Mouse (Mus musculus) heart, postnatal 0 days (tissue): ENCODE data around the gene Gipc3. TPM values are rescaled to one million over a fixed set of nuclear protein-coding genes. Genes with fewer than 3 reads are reported as not detected.

Experiments used
- ATAC-seq: fragments of 200-750 bp; cut with Nextera tagmentation; 2 replicates; pipeline ENCODE4 v1.8.0; 2017; ENCODE audit warnings: low read depth, moderate number of reproducible peaks, moderate library complexity; ENCODE audit not compliant: insufficient read depth
- DNase-seq: peaks from one replicate; pipeline ENCODE4 v3.0.0-alpha.2; 2016; ENCODE audit warnings: low spot score
- H3K27ac ChIP-seq: fragments of 300-500 bp; sonication (generic); 2 replicates; pipeline ENCODE4 v1.5.1; 2014; ENCODE audit warnings: low read depth, mild to moderate bottlenecking
- H3K27me3 ChIP-seq: fragments of 300-500 bp; sonication (generic); 2 replicates; pipeline ENCODE4 v1.6.1; 2014; ENCODE audit warnings: low read length, mixed read lengths; ENCODE audit not compliant: control insufficient read depth, insufficient read depth
- H3K36me3 ChIP-seq: fragments of 300-500 bp; sonication (generic); replicated peaks from 2 replicates; pipeline ENCODE4 v1.6.1; 2014; ENCODE audit warnings: low read length, mixed read lengths; ENCODE audit not compliant: control insufficient read depth, insufficient read depth
- H3K4me1 ChIP-seq: fragments of 300-500 bp; sonication (generic); 2 replicates; pipeline ENCODE4 v1.6.1; 2014; ENCODE audit warnings: antibody characterized with exemption; ENCODE audit not compliant: control insufficient read depth, insufficient read depth
- H3K4me2 ChIP-seq: fragments of 300-500 bp; sonication (generic); 2 replicates; pipeline ENCODE4 v1.6.1; 2014; ENCODE audit warnings: low read depth, mild to moderate bottlenecking, low read length, moderate library complexity
- H3K4me3 ChIP-seq: fragments of 300-500 bp; sonication (generic); 2 replicates; pipeline ENCODE4 v1.5.1; 2014; ENCODE audit warnings: low read depth, low read length
- H3K9ac ChIP-seq: fragments of 300-500 bp; sonication (generic); replicated peaks from 2 replicates; pipeline ENCODE4 v1.6.1; 2014; ENCODE audit warnings: low read depth, low read length, mixed read lengths
- H3K9me3 ChIP-seq: fragments of 300-500 bp; sonication (generic); replicated peaks from 2 replicates; pipeline ENCODE4 v1.6.1; 2016; ENCODE audit warnings: low read length; ENCODE audit not compliant: control insufficient read depth
- CTCF ChIP-seq: IDR thresholded peaks from 2 replicates; pipeline ENCODE4 v1.5.1; 2016; ENCODE audit warnings: antibody characterized with exemption, control low read depth, low read depth
- EP300 ChIP-seq: IDR thresholded peaks from 2 replicates; pipeline ENCODE4 v1.6.1; 2016; ENCODE audit warnings: antibody characterized with exemption, low read depth
- WGBS: fragments of 180-500 bp; shearing (Covaris S2); extraction: QIAGEN DNeasy Blood & Tissue Kit; methylation state at CpG from one replicate; pipeline ENCODE4 v1.1.7; 2014; 5-methylcytosine and 5-hydroxymethylcytosine counted together
- polyA plus RNA-seq: library from polyadenylated mRNA; unstranded; fragments of >200 nt; fragmentation: Nextera tagmentation; extraction: Ambion mirVana; gene quantifications from 2 replicates; pipeline ENCODE4 v1.2.1, GENCODE M21; 2015
- total RNA-seq: library from RNA; depleted of rRNA; stranded (reverse); fragments of >200 nt; gene quantifications from 2 replicates; pipeline ENCODE4 v1.2.3, GENCODE M21; 2014; ENCODE audit warnings: low replicate concordance

The Gipc3 gene
- total and polyA plus RNA-seq, 2 experiments from 2014 or later: 0.08 to 0.16 TPM

DNA sequence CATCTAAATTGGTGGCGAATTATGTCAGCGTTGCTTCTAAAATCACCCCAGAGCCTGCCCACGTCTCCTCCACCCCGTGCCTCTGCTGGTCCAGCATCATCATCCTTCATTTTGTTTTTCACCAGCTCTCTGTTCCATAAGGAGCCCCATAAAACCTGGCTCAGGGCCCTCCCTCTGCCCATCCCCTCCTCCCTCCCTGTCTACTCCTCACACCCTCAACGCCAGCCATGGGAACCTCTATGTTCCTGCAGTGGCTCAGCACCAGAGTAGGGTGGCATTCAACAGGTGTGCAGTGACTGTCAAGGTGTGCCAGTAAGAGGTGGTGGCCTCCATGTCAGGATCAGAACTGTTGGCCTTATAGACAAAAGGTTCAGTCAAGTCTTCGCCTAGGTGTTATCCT is 47.9 kb downstream of the Gipc3 start:
- no peak overlapping the region for H3K4me3 ChIP-seq
- DNase-seq: no peak
- H3K27ac ChIP-seq: no peak overlapping the region
- WGBS: 91% methylated on average over 6 of the region's 6 CpGs
- no peaks in the 10 kb centered on the region for H3K9me3 ChIP-seq
- no peaks in the 10 kb centered on the region for H3K36me3 ChIP-seq
- peaks cover 47% of the 10 kb centered on the region for H3K4me1 ChIP-seq
- no peak overlapping the region for H3K9ac ChIP-seq
- H3K27me3 ChIP-seq: peaks cover 8% of the 10 kb centered on the region; the same call in 1 of the 2 replicates
- no peak overlapping the region for H3K4me2 ChIP-seq
- no peak for TF ChIP-seq CTCF
- TF ChIP-seq EP300: no peak
- ATAC-seq: no peak

DNA sequence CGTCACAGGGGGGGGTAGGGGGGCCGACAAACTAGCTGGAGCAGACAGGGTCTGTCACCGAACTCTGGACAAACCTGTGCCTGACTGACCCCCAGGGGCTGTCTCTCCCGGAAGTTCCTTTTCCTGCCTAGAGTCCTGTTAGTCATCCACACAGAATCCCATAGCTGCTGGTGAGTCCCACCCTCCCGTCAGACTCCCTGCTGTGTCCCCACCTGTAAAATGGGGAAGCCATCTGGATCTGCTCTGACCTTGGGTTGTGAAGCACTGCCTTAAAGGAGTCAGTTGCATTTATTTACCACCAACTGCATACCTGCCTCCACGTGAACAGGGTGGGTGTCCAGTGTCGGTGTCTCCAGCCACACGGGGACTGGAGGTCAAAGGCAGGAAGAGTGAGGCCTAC is 48.6 kb downstream of the Gipc3 start:
- Histone ChIP-seq H3K4me2 (peak overlapping the region; percentile 73), H3K27ac (no peak overlapping the region), H3K4me3 (peak overlapping the region; percentile 62), H3K9ac (peak overlapping the region; percentile 60; the same call in 1 of the 2 replicates), H3K36me3 (no peaks in the 10 kb centered on the region), H3K27me3 (peaks cover 13% of the 10 kb centered on the region; the same call in 1 of the 2 replicates), H3K4me1 (peaks cover 40% of the 10 kb centered on the region), H3K9me3 (no peaks in the 10 kb centered on the region)
- ATAC-seq: no peak
- no peak for DNase-seq
- WGBS: 43% methylated on average over 8 of the region's 8 CpGs
- TF ChIP-seq EP300: no peak
- TF ChIP-seq CTCF: no peak

DNA sequence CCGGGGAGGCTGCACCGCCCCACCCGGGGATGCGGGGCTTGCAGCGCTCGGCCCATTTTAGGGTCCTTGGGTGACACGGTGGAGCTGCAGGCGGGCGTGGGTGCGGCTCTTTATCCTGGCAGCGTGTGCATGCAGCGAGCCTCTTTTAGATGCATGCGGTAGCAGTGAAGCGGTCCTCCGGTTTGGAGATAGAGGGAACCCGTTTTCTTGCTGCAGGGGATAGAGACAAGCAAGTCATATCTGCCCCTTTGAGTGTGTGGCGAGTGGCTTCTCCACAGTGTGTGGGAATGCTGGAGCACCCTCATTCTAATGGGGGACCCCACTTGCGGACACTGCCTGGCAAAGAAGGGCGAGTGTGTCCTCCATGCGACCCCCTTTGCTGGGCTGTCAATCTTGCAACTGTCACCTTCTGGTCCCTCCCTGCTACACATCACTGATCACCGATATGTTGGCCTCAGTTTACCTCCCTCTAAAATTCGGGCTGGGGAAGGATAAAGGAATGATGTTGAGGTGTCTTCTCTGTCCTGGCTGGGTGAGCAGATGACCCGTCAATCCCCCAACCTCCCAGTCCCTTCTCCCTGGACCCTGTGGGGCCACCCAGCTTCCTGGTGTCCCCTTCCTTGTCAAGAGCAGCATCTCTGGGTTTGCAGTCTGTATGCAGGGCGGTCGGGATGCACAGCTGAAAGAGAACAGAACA is 49.6 kb downstream of the Gipc3 start:
- peak overlapping the region; percentile 73 for H3K4me2 ChIP-seq
- DNase-seq (no peak), ATAC-seq (no peak)
- H3K27ac ChIP-seq: peak overlapping the region; percentile 85
- peak overlapping the region; percentile 62 for H3K4me3 ChIP-seq
- WGBS: 2% methylated on average over 25 of the region's 25 CpGs
- H3K27me3 ChIP-seq: peaks cover 13% of the 10 kb centered on the region; the same call in 1 of the 2 replicates
- peak overlapping the region; percentile 60 for H3K9ac ChIP-seq
- H3K4me1 ChIP-seq: peaks cover 35% of the 10 kb centered on the region
- H3K9me3 ChIP-seq: no peaks in the 10 kb centered on the region
- H3K36me3 ChIP-seq: no peaks in the 10 kb centered on the region
- TF ChIP-seq CTCF (no peak), EP300 (no peak)

DNA sequence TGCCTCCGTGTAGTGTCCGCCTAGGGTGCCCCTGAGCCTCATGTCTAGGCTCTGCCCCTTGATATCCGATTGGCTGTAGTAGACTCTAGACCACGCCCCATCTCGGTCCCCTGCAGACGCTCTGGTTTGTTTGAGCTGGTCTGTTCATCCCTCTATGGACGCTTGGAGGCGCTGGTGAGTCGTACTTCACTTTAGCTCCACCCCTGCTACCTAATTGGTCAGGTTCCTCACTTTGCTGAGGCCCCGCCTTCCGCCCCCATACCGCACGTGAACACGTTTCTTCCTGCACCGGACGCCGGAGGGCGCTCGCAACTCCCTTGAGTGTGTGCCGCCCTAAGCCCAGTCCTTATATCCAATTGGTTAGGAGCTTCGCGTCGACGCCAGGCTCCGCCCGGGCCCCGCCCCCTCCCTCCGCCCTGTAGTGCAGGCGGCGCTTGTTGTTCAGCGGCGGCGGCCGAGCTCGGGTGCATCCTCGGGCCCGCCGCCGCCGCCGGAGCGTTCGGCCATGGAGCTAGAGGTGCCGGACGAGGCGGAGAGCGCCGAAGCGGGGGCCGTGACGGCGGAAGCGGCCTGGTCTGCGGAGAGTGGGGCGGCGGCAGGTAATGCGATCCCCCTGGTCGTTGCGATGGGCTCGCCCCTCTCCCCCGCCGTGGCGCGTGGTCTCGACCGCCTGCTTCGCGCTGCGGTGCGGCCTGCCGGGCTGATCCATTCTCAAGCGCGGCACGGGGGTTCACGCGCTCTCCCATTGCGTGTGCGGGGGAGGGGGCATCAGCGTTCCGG is 50.3 kb downstream of the Gipc3 start, which contains the start of gene Pip5k1c:
Gene Pip5k1c, plus strand, starts transcription at position 410 of the 780 bp plus-strand sequence.
- H3K9me3 ChIP-seq: no peaks in the 10 kb centered on the region
- peak within 1 kb of the TSS; percentile 60 for H3K9ac ChIP-seq
- H3K4me3 ChIP-seq: peak within 1 kb of the TSS; percentile 62
- peak; percentile 93; the same call in 1 of the 2 replicates for TF ChIP-seq EP300
- TF ChIP-seq CTCF: peak; percentile 91
- H3K4me2 ChIP-seq: peak within 1 kb of the TSS; percentile 73
- under 1% methylated on average over 64 of the region's 80 CpGs for WGBS
- peaks cover 28% of the 10 kb centered on the region for H3K4me1 ChIP-seq
- ATAC-seq: peak; percentile 94
- DNase-seq: peak; percentile 100
- peaks cover 13% of the 10 kb centered on the region; the same call in 1 of the 2 replicates for H3K27me3 ChIP-seq
- peak within 1 kb of the TSS; percentile 85 for H3K27ac ChIP-seq
- H3K36me3 ChIP-seq: no peaks in the 10 kb centered on the region

DNA sequence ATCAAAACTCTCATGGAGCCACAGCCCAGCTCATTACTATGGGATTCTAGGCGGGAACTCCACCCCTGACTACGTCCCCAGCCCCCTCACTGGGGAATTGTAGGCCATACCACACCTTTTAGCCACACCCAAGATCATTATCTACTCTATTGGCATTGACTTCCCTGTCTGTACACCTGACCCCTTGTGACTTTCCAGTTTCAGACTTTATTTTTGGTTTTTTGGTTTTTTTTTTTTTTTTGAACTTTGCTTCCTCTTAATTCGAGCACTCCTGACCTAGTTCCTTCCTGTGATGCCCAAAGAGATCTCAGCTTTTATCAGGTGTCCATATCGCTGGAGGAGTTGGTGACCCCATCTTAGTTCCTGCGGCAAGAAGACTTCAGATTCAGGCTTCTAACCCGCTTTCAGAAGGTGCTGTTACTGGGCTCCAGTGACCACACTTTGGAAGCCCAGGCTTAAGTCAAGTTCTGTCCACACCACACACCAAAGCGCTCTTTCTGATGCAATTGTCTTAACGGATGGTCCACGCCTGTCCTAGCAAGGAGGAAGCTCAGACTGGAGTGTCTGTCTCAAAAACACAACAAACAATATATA is 51.5 kb downstream of the Gipc3 start, which contains the start of gene Tjp3:
Gene Tjp3, minus strand, starts transcription at position 71 of the 594 bp plus-strand sequence.
- 71% methylated on average over 9 of the region's 9 CpGs for WGBS
- Histone ChIP-seq H3K4me1 (peaks cover 21% of the 10 kb centered on the region; the same call in 1 of the 2 replicates), H3K27ac (no peak within 1 kb of the TSS), H3K9me3 (no peaks in the 10 kb centered on the region), H3K36me3 (no peaks in the 10 kb centered on the region), H3K4me3 (no peak within 1 kb of the TSS), H3K27me3 (peaks cover 13% of the 10 kb centered on the region; the same call in 1 of the 2 replicates), H3K4me2 (no peak within 1 kb of the TSS; the same call in 1 of the 2 replicates), H3K9ac (no peak within 1 kb of the TSS)
- TF ChIP-seq EP300 (no peak), CTCF (no peak)
- ATAC-seq: no peak
- DNase-seq: no peak
